Mouse (Mus musculus) cerebellum, postnatal 10 days (tissue): Measurements from ENCODE around the gene Erv3.

Experiments used
- DNase-seq, 2 experiments: peaks; one replicate each; pipeline ENCODE4 v3.0.0; 2021; ENCODE audit warnings: mixed read lengths in 2 of 2

Erv3 gene

DNA sequence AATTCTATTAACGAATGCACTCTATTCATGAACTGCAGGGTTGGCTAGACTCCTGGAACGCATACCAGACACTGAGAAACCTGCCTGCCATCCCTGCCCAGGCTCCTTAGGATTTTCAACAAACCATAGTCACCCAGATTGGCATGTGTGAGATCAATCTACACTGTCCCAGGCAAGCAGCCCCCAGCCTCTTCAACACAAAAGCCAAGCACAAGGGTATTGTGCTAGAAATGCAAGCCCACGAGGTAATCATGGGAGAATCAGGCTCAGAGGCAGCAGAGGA lies 37.9 kb downstream of the Erv3 start:
- DNase-seq, result no peak

DNA sequence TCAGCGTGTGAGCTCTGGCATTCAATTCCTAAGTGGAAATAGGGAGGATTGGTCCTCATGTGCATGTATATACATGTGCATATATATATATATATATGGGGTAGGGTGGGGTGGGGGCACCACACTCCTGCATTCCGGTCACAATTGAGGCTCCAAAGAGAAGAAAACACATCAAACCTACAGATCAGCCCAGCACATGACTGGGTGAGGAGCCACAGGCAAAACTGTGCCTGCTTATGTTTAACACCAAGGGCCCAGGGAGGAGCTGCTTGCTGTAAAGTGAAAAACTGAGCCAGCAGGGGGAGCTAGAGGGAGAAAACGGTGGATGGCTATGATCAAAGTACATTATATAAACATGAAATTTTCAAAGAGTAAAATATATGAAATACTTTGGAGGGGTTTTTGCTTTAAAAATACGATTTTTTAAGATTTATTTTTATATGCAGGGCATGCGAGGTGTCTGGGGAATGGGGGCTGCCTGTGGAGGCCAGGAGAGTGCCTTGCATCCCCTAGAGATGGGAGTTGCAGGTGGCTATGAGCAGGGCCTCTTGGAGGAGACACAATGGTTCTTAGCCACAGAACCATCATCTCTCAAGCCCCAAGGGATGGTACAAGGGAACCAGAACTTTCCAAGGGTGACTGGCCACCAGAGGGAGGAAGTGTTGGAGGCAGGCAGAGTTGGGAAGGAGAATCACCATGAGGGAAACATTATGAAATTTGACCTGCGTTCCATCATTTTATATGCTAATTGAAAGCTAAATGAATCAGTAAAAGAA lies 38.4 kb downstream of the Erv3 start:
- DNase-seq, result peak; percentile 92 to 97

DNA sequence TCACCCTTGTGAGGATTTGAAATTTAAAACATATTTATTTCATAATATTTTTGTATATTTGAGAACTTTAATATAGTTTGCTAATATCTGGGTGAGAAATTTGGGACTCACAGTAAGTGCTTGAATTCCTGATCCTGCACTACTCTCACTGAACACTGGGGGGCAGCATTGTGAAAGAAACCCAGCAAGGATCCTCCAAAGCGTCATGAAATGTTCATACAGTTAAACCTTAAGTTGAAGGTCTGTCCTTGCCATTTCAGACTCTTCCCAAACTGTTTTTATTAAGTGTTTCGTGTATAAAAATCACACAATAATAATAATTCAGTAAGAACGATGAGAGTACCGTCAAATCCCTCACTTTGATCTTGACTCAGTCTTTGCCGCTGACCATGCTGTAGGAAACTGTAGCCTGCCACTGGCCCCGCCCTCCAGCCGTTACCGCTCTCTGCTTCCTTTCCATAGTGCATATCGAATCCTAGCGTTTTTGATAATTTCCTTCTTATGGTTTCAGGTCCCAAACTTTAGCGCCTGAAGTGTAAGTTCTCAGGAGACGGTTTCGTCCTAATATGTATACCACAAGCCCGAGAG lies 39.4 kb downstream of the Erv3 start:
- DNase-seq, result peak; percentile 88 to 90

DNA sequence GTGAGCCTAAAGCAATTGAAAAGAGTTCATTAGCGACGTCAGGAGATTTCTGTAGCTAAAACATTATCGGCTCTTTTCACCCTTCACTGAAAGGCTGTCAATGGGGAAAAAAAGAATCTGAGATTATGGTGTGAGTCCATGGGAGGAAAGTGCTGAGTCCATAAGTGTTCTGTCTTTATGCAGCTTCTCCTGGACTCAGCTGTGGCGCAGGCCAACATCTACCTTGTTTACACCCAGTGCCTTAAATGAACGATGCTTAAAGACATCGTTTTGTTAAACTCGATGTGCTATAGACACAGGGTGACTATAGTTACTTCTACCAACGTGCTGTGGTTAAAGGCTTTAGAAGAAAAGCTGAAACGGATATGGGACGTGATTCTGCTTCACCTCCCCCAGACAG lies 45.2 kb downstream of the Erv3 start:
- DNase-seq, result no peak

DNA sequence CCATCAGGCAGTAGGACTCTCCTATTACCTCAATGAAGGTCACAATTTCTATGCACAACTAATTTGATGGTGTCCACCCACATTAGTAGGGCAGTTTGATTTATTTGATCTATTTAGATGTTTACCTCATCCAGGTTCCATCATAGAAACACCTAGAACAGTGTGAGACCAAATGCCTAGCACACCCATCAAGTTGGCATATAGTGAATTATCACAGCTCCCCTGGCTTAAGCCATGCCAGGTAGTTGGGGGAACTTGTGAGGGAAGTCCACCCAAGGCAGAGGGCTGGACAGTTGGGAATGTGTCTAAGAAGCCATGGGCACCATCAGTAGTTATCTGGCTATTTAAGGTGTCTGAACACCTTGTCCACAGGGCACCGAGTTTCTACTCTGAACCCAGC lies 46.1 kb downstream of the Erv3 start:
- DNase-seq, result no peak

DNA sequence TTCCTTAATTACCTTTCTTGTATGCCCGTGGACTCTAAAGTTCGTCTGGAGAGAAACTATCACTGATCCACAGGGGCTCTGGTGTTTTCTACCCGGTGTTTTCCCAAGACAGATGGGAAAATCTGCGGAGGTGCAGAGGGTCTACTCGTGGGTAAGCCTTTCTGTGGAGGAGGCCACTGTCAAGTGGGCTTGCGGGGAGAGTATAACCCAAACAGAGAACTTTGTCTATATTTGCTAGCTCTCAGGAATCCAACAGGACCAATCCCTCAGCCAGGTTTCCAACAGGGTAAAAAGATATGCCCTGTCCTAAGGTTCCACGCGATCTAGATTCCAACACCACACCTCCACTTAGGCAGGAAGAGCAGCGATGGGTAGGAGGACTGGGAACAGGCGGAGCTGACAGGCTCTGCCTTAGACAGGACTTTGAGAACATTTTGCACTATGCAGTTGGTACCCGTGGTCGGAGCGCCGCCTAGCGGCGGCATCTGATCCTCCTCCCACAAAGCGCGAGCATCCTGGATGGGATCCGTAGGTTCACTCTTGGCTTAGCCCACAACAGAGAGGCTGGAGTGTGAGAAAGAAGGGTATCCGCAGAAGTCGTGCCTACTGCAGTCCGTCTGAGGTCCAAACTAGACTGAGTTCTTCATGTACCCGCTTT lies 46.9 kb downstream of the Erv3 start:
- peak; percentile 93 to 94 for DNase-seq

DNA sequence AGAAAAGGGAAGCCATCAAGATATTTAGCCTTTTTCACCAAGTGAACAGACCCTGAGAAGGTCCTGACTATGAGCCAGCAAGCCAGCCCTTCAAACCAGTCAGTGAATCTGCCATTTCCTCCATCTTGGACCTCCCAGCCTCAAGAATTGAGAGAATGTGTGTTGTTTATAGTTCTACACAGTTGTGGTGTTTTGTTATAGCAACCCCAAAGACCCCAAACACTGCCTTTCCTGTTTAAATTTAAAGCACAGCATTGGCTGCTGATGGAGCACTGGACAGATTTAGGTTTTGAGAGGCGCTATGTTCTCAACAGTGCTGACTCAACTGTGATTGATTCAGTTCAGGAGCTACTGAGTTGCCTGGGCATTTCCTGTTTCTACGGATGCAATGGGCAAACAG lies 47.9 kb downstream of the Erv3 start:
- no peak for DNase-seq

DNA sequence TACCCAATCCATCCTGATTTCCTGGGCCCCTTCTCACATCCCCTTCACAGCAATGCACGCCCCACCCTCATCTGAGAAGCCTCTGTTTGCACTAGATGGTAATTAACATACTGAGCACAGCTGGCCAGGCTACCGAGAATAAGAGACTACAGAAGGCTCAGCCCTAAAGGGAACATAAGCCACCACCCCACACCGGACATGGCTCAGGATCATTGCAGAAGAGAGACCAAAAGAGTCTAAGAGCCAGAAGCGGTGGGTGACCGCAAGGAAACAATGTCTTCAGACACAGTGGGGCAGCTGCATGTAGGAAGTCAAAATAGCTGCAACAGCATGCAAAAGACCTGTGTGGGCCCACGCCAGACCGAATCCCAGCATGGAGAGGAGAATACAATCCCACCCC lies 50.7 kb downstream of the Erv3 start:
- no peak for DNase-seq

DNA sequence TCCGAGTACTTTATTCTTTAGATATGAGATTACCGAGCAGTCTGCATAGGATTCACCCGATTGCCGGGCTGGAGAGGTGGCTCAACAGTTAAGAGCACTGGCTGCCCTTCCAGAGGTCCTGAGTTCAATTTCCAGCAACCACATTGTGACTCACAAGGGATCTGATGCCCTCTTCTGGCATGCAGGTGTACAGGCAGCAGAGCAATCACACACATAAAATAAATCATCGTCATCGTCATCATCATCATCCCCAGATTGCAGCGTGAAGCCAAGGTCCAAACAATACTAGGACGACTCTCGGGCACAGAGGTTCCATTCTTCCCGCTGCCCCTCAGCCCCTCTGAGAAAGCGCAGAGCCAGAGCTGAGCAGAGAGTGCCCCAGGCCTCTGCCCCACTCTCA lies 51.9 kb downstream of the Erv3 start:
- DNase-seq, result no peak

DNA sequence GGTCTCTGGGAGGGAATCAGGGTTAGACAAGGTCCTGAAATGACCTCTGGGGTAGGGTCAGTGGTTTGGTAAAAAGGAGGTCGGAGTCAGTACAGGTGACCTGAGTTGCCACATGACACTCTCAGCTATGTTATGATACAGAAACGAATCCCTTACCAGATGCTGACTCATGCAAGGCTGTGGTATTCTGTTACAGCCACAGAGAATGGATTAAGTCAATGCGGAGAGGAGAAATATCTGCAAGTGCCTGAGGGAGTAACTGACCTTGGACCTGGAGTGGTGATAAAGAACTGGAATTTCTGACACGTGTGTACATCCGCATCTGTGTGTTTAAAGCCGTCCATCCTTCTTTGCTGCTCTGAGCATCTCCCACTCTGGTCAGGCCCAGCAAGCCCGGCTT lies 52.7 kb downstream of the Erv3 start:
- DNase-seq, result no peak

DNA sequence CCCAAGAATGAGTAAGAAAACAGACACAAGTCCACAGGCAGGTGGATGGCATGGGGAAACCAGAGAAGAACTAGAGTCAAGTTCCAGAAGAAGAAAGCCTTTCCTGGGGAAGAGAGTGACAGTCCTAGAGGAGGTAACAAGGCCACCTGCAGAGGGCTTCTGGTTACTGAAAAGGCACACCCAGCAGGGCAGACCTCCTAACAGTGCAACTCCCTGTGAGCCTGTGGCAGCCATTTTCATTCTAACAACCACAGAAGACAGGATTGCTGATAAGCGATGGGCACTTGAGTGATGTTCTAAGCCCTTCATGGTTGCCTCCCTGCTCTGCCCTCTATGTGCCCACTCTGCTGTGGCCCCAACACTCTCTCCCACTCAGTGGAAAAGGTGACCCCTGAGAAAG lies 54.2 kb downstream of the Erv3 start:
- no peak for DNase-seq

DNA sequence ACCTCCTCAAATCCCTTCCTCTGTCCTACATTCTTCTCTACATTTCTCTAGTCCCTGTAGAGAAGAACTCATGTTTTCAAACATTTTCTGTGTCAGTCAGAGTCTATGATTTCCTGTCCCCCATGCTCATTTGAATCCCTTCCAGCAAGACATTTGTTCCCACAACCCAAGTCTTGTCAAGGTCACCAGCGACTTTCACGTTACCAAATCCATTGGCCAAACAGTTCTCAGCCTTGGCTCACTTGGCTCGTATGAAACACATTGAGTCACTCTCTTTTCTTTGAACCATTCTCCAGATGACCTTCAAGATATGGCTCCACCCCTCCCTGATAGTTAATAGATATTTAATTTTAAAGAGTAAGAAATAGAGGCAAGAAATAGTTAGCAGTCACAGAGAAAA lies 55.7 kb downstream of the Erv3 start:
- DNase-seq, result no peak
